Mouse (Mus musculus) heart, embryonic 14.5 days (tissue): ENCODE results near the gene Pi4kb. TPM values are rescaled to one million over a fixed set of nuclear protein-coding genes. Genes with fewer than 3 reads are reported as not detected.
A peak's percentile ranks its signal among the peaks of the same experiment; 100 is the strongest.

Experiments used
- ATAC-seq: fragments of 200-750 bp; cut with Nextera tagmentation; 2 replicates; pipeline ENCODE4 v1.8.0; 2017; ENCODE audit warnings: low read depth, moderate TSS enrichment; ENCODE audit not compliant: insufficient number of reproducible peaks, insufficient read depth, low FRiP score
- H3K27ac ChIP-seq, 2 experiments: fragments of 200-500 bp in 1 of 2; fragments of 300-500 bp in 1 of 2; sonication (generic) in 1 of 2; replicated peaks in 1 of 2; 2 replicates each; pipeline ENCODE4 v1.5.1; 2012 to 2014; ENCODE audit warnings: low read depth in 2 of 2, low read length in 2 of 2, control low read depth in 1 of 2, mild to moderate bottlenecking in 1 of 2, mixed read lengths in 1 of 2; ENCODE audit not compliant: control insufficient read depth in 1 of 2, insufficient read depth in 1 of 2
- H3K27me3 ChIP-seq: fragments of 300-500 bp; sonication (generic); 2 replicates; pipeline ENCODE4 v1.6.1; 2014; ENCODE audit warnings: mild to moderate bottlenecking, low read length, control low read depth; ENCODE audit not compliant: control insufficient read depth, insufficient read depth
- H3K36me3 ChIP-seq: fragments of 300-500 bp; sonication (generic); 2 replicates; pipeline ENCODE4 v1.6.1; 2014; ENCODE audit warnings: mild to moderate bottlenecking, control low read depth, low read length, mixed read lengths; ENCODE audit not compliant: control insufficient read depth, insufficient read depth
- H3K4me1 ChIP-seq, 2 experiments: fragments of 200-500 bp in 1 of 2; fragments of 300-500 bp in 1 of 2; sonication (generic) in 1 of 2; 2 replicates each; pipeline ENCODE4 v1.6.1; 2012 to 2014; ENCODE audit warnings: low read length in 2 of 2, control low read depth in 1 of 2, mixed read lengths in 1 of 2; ENCODE audit not compliant: control insufficient read depth in 2 of 2, insufficient read depth in 2 of 2
- H3K4me2 ChIP-seq: fragments of 300-500 bp; sonication (generic); 2 replicates; pipeline ENCODE4 v1.6.1; 2014; ENCODE audit warnings: mild to moderate bottlenecking, low read length
- H3K4me3 ChIP-seq, 2 experiments: fragments of 200-500 bp in 1 of 2; fragments of 300-500 bp in 1 of 2; sonication (generic) in 1 of 2; 2 replicates each; pipeline ENCODE4 v1.5.1; 2012 to 2014; ENCODE audit warnings: low read length in 2 of 2, mild to moderate bottlenecking in 2 of 2, control low read depth in 1 of 2, low read depth in 1 of 2, moderate library complexity in 1 of 2; ENCODE audit not compliant: control insufficient read depth in 1 of 2, insufficient read depth in 1 of 2
- H3K9ac ChIP-seq: fragments of 300-500 bp; sonication (generic); 2 replicates; pipeline ENCODE4 v1.6.1; 2014; ENCODE audit warnings: mild to moderate bottlenecking, low read length
- H3K9me3 ChIP-seq: fragments of 300-500 bp; sonication (generic); 2 replicates; pipeline ENCODE4 v1.6.1; 2016; ENCODE audit warnings: low read length, control low read depth; ENCODE audit not compliant: control insufficient read depth
- WGBS: fragments of 180-500 bp; shearing (Covaris S2); extraction: QIAGEN DNeasy Blood & Tissue Kit; methylation state at CpG from one replicate; pipeline ENCODE4 v1.1.7; 2014; 5-methylcytosine and 5-hydroxymethylcytosine counted together
- polyA plus RNA-seq: library from polyadenylated mRNA; unstranded; fragments of >200 nt; fragmentation: Nextera tagmentation; extraction: Ambion mirVana; gene quantifications from 2 replicates; pipeline ENCODE4 v1.2.1, GENCODE M21; 2014

Pi4kb gene
- polyA plus RNA-seq, 1 experiment from 2014 or later, result 17.4 TPM

GRCm38 (mm10) chr3:95007706-95008105, 33.2 kb downstream of the Pi4kb start:
- ATAC-seq, result no peak
- Histone ChIP-seq H3K4me1 (no peaks in the 10 kb centered on the region), H3K27ac (no peak overlapping the region), H3K9me3 (no peaks in the 10 kb centered on the region), H3K9ac (no peak overlapping the region), H3K4me2 (no peak overlapping the region), H3K36me3 (peaks cover 95% of the 10 kb centered on the region), H3K4me3 (no peak overlapping the region), H3K27me3 (no peaks in the 10 kb centered on the region)
- 84% methylated on average over 9 of the region's 9 CpGs for WGBS

GRCm38 (mm10) chr3:95010396-95010795, 35.9 kb downstream of the Pi4kb start:
- Histone ChIP-seq H3K27me3 (no peaks in the 10 kb centered on the region), H3K36me3 (peaks cover 70% of the 10 kb centered on the region), H3K4me3 (no peak overlapping the region), H3K9me3 (no peaks in the 10 kb centered on the region), H3K27ac (no peak overlapping the region), H3K4me2 (no peak overlapping the region), H3K9ac (no peak overlapping the region), H3K4me1 (peaks cover 3 to 12% of the 10 kb centered on the region in 2 experiments; a peak in 3 of 4 replicates)
- ATAC-seq, result no peak
- 80% methylated on average over 7 of the region's 7 CpGs for WGBS

- no peak overlapping the region for H3K4me3 ChIP-seq
- no peak for ATAC-seq
- no peak overlapping the region for H3K27ac ChIP-seq
- H3K36me3 ChIP-seq, result peaks cover 44% of the 10 kb centered on the region
- H3K4me2 ChIP-seq, result no peak overlapping the region
- no peaks in the 10 kb centered on the region for H3K9me3 ChIP-seq
- 86% methylated on average over 3 of the region's 3 CpGs for WGBS
- peaks cover 3 to 20% of the 10 kb centered on the region in 2 experiments; a peak in 3 of 4 replicates for H3K4me1 ChIP-seq
- H3K9ac ChIP-seq, result no peak overlapping the region
- H3K27me3 ChIP-seq, result no peaks in the 10 kb centered on the region
These were observed 38.5 kb downstream of the Pi4kb start for GRCm38 (mm10) chr3:95012982-95013381.

- H3K9ac ChIP-seq, result peak overlapping the region; percentile 87
- no peaks in the 10 kb centered on the region for H3K9me3 ChIP-seq
- peaks cover 3 to 20% of the 10 kb centered on the region in 2 experiments; a peak in 3 of 4 replicates for H3K4me1 ChIP-seq
- H3K4me2 ChIP-seq, result peak overlapping the region; percentile 93
- H3K4me3 ChIP-seq, result peak overlapping the region; percentile 61 to 88
- 16% methylated on average over 13 of the region's 13 CpGs for WGBS
- peak overlapping the region in 1 of 2 experiments; percentile 71; a peak in 2 of 4 replicates for H3K27ac ChIP-seq
- no peaks in the 10 kb centered on the region for H3K27me3 ChIP-seq
- peaks cover 35% of the 10 kb centered on the region for H3K36me3 ChIP-seq
- no peak for ATAC-seq
These were observed 39.3 kb downstream of the Pi4kb start for GRCm38 (mm10) chr3:95013699-95014427.

- Histone ChIP-seq H3K4me2 (peak overlapping the region; percentile 93), H3K36me3 (peaks cover 28% of the 10 kb centered on the region), H3K27ac (peak overlapping the region in 1 of 2 experiments; percentile 71; a peak in 2 of 4 replicates), H3K4me3 (peak overlapping the region; percentile 61 to 88), H3K9ac (peak overlapping the region; percentile 87), H3K9me3 (no peaks in the 10 kb centered on the region), H3K27me3 (no peaks in the 10 kb centered on the region), H3K4me1 (peaks cover 3 to 20% of the 10 kb centered on the region in 2 experiments; a peak in 3 of 4 replicates)
- under 1% methylated on average over 44 of the region's 44 CpGs for WGBS
- ATAC-seq, result no peak
These were observed 40.1 kb downstream of the Pi4kb start for GRCm38 (mm10) chr3:95014428-95015151.

GRCm38 (mm10) chr3:95015337-95015872, 40.9 kb downstream of the Pi4kb start, which contains the start of gene Zfp687:
TSS of gene Zfp687 (minus strand) at chr3:95015448.
- Histone ChIP-seq H3K27ac (peak within 1 kb of the TSS; percentile 98 to 99), H3K27me3 (no peaks in the 10 kb centered on the region), H3K9me3 (no peaks in the 10 kb centered on the region), H3K9ac (peak within 1 kb of the TSS; percentile 87), H3K4me2 (peak within 1 kb of the TSS; percentile 93), H3K4me3 (peak within 1 kb of the TSS; percentile 83 to 88), H3K4me1 (peaks cover 3 to 20% of the 10 kb centered on the region in 2 experiments; a peak in 3 of 4 replicates), H3K36me3 (peaks cover 20% of the 10 kb centered on the region)
- under 1% methylated on average over 37 of the region's 37 CpGs for WGBS
- ATAC-seq, result peak; percentile 99

- ATAC-seq, result peak; percentile 59
- peak overlapping the region; percentile 98 to 99 for H3K27ac ChIP-seq
- H3K9me3 ChIP-seq, result no peaks in the 10 kb centered on the region
- H3K27me3 ChIP-seq, result no peaks in the 10 kb centered on the region
- peak overlapping the region; percentile 84 for H3K9ac ChIP-seq
- H3K4me1 ChIP-seq, result peaks cover 3 to 20% of the 10 kb centered on the region in 2 experiments; a peak in 3 of 4 replicates
- under 1% methylated on average over 40 of the region's 40 CpGs for WGBS
- peak overlapping the region; percentile 83 to 88 for H3K4me3 ChIP-seq
- peaks cover 13% of the 10 kb centered on the region for H3K36me3 ChIP-seq
- peak overlapping the region; percentile 89 for H3K4me2 ChIP-seq
These were observed 41.5 kb downstream of the Pi4kb start for GRCm38 (mm10) chr3:95015891-95016531.
